Mouse (Mus musculus) intestine, embryonic 15.5 days (tissue): ENCODE measurements around the gene Triobp. TPM values are rescaled to one million over a fixed set of nuclear protein-coding genes. Genes with fewer than 3 reads are reported as not detected.
A peak's percentile ranks its signal among the peaks of the same experiment; 100 is the strongest.
"Not testable (repeated sequence)": the region's sequence is repeated elsewhere in the genome, so short reads cannot be mapped to it uniquely, and the experiment has no call there.

Experiments used
- ATAC-seq: fragments of 200-750 bp; cut with Nextera tagmentation; 2 replicates; pipeline ENCODE4 v1.8.0; 2017; ENCODE audit warnings: moderate TSS enrichment, moderate library complexity
- H3K27ac ChIP-seq: fragments of 300-500 bp; sonication (generic); 2 replicates; pipeline ENCODE4 v1.5.1; 2015; ENCODE audit warnings: mild to moderate bottlenecking, inconsistent platforms
- H3K27me3 ChIP-seq: fragments of 300-500 bp; sonication (generic); replicated peaks from 2 replicates; pipeline ENCODE4 v1.6.1; 2015; ENCODE audit warnings: inconsistent platforms
- H3K36me3 ChIP-seq: fragments of 300-500 bp; sonication (generic); 2 replicates; pipeline ENCODE4 v1.6.1; 2015; ENCODE audit warnings: inconsistent platforms
- H3K4me1 ChIP-seq: fragments of 300-500 bp; sonication (generic); replicated peaks from 2 replicates; pipeline ENCODE4 v1.6.1; 2015; ENCODE audit warnings: inconsistent platforms
- H3K4me2 ChIP-seq: fragments of 300-500 bp; sonication (generic); replicated peaks from 2 replicates; pipeline ENCODE4 v1.6.1; 2015; ENCODE audit warnings: mild to moderate bottlenecking, inconsistent platforms
- H3K4me3 ChIP-seq: fragments of 300-500 bp; sonication (generic); replicated peaks from 2 replicates; pipeline ENCODE4 v1.5.1; 2015; ENCODE audit warnings: inconsistent platforms
- H3K9ac ChIP-seq: fragments of 300-500 bp; sonication (generic); 2 replicates; pipeline ENCODE4 v1.6.1; 2015; ENCODE audit warnings: inconsistent platforms
- H3K9me3 ChIP-seq: fragments of 300-500 bp; sonication (generic); 2 replicates; pipeline ENCODE4 v1.6.1; 2016; ENCODE audit warnings: inconsistent platforms
- WGBS: fragments of 180-500 bp; shearing (Covaris S2); methylation state at CpG from one replicate; pipeline ENCODE4 v1.1.7; 2015; 5-methylcytosine and 5-hydroxymethylcytosine counted together
- polyA plus RNA-seq: library from polyadenylated mRNA; unstranded; fragments of >200 nt; fragmentation: Nextera tagmentation; extraction: Ambion mirVana; gene quantifications from 2 replicates; pipeline ENCODE4 v1.2.1, GENCODE M21; 2015

The Triobp gene
- polyA plus RNA-seq, 1 experiment from 2014 or later, result 51.5 TPM

DNA sequence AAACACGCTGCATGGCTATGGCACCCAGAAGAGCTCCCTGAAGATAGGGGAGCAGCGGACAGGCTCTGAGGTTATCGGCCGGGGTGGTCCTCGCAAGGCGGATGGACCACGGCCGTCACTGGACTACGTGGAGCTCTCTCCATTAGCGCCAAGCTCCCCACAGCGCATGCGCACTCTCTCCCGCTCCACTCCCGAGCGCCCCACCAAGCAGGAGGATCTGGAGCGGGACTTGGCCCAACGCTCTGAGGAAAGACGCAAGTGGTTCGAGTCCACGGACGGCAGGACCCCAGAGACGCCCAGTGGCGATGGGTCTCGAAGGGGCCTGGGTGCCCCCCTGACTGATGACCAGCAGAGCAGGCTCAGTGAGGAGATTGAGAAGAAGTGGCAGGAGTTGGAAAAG is 45.4 kb downstream of the Triobp start:
- 96% methylated on average over 24 of the region's 24 CpGs for WGBS
- no peak overlapping the region for H3K4me3 ChIP-seq
- no peak overlapping the region for H3K9ac ChIP-seq
- ATAC-seq, result no peak
- no peak overlapping the region for H3K27ac ChIP-seq
- no peaks in the 10 kb centered on the region for H3K27me3 ChIP-seq
- H3K4me2 ChIP-seq, result no peak overlapping the region
- H3K9me3 ChIP-seq, result no peaks in the 10 kb centered on the region
- peaks cover 5% of the 10 kb centered on the region; the same call in 1 of the 2 replicates for H3K4me1 ChIP-seq
- peaks cover 54% of the 10 kb centered on the region for H3K36me3 ChIP-seq

DNA sequence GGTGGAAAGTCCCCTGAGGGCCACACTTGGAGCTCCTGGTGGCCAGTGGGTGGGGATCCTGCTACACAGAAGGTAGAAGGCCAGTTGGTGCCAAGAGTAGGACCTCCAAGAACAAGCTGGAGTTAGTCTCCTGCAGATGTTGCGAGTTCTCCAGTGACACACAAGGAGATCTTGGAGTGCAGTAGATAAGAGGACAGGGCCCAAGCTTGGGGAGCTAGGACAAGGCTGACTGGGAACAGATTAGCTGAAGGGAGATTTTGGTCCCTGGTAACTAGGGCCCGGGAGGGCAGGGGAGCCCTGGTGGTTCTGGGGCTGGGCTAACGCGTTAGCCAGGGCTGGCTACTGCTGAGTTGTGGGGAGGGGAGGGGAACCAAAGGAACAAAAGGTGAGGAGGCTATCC is 48.4 kb downstream of the Triobp start:
- ATAC-seq, result no peak
- H3K27me3 ChIP-seq, result no peaks in the 10 kb centered on the region
- no peak overlapping the region for H3K4me2 ChIP-seq
- no peak overlapping the region for H3K27ac ChIP-seq
- 95% methylated on average over 4 of the region's 4 CpGs for WGBS
- H3K9me3 ChIP-seq, result no peaks in the 10 kb centered on the region
- H3K4me1 ChIP-seq, result no peaks in the 10 kb centered on the region
- H3K9ac ChIP-seq, result no peak overlapping the region
- H3K4me3 ChIP-seq, result no peak overlapping the region
- H3K36me3 ChIP-seq, result peaks cover 46% of the 10 kb centered on the region

- peaks cover 46% of the 10 kb centered on the region for H3K36me3 ChIP-seq
- WGBS, result 83% methylated on average over 3 of the region's 3 CpGs
Observed at GRCm38 (mm10) chr15:78996663-78997062, 49.1 kb downstream of the Triobp start.

GRCm38 (mm10) chr15:78998348-78998747 is 50.8 kb downstream of the Triobp start:
- H3K36me3 ChIP-seq, result peaks cover 35% of the 10 kb centered on the region
- WGBS, result 68% methylated on average over 8 of the region's 8 CpGs
- H3K27me3 ChIP-seq, result no peaks in the 10 kb centered on the region
- ATAC-seq, result no peak
- no peak overlapping the region for H3K27ac ChIP-seq
- H3K4me3 ChIP-seq, result no peak overlapping the region
- no peak overlapping the region for H3K4me2 ChIP-seq
- no peaks in the 10 kb centered on the region for H3K9me3 ChIP-seq
- no peak overlapping the region for H3K9ac ChIP-seq
- no peaks in the 10 kb centered on the region for H3K4me1 ChIP-seq

More at GRCm38 (mm10) chr15:78996663-78997062, 49.1 kb downstream of the Triobp start:
- H3K27ac ChIP-seq, result no peak overlapping the region
- no peak overlapping the region for H3K9ac ChIP-seq
- H3K4me1 ChIP-seq, result no peaks in the 10 kb centered on the region
- H3K27me3 ChIP-seq, result no peaks in the 10 kb centered on the region
- H3K4me3 ChIP-seq, result no peak overlapping the region
- H3K4me2 ChIP-seq, result no peak overlapping the region
- ATAC-seq, result 0 out of 2 replicates have a peak, but pooled peaks have one; percentile 9
- no peaks in the 10 kb centered on the region for H3K9me3 ChIP-seq

GRCm38 (mm10) chr15:78999586-78999985 is 52.1 kb downstream of the Triobp start:
- Histone ChIP-seq H3K27me3 (no peaks in the 10 kb centered on the region), H3K4me3 (no peak overlapping the region), H3K4me1 (no peaks in the 10 kb centered on the region), H3K4me2 (no peak overlapping the region), H3K27ac (no peak overlapping the region), H3K36me3 (peaks cover 33% of the 10 kb centered on the region), H3K9ac (no peak overlapping the region), H3K9me3 (no peaks in the 10 kb centered on the region)
- ATAC-seq, result no peak
- WGBS, result 83% methylated on average over 11 of the region's 11 CpGs

GRCm38 (mm10) chr15:79000357-79000791 is 52.9 kb downstream of the Triobp start:
- H3K27me3 ChIP-seq, result no peaks in the 10 kb centered on the region
- peaks cover 38% of the 10 kb centered on the region for H3K36me3 ChIP-seq
- no peak overlapping the region for H3K4me3 ChIP-seq
- no peak for ATAC-seq
- H3K9ac ChIP-seq, result no peak overlapping the region
- 0 out of 2 replicates have a peak, but pooled peaks cover 3% of the 10 kb centered on the region for H3K4me1 ChIP-seq
- no peaks in the 10 kb centered on the region for H3K9me3 ChIP-seq
- H3K27ac ChIP-seq, result no peak overlapping the region
- WGBS, result 88% methylated on average over 6 of the region's 7 CpGs
- no peak overlapping the region for H3K4me2 ChIP-seq

DNA sequence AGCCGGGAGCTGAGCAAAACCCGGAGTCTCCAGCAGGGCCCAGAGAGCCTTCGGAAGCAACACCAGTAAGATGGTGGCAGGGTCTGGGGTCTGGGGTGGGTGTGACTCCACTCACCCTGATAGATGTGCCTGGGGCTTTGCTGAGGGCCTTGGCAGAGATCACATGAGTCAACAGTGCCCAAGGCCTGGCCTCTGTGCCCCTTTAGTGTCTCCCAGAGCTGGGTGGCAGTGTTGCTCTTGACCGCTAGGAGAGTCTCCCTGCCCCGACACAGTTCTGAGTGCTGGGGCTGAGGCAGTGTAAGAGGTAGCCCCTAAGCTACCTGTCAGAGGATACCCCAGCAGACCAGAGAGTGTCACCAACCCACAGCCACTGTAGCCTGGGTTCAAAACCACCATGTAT is 54.0 kb downstream of the Triobp start:
- WGBS, result 91% methylated on average over 5 of the region's 5 CpGs
- H3K4me3 ChIP-seq, result no peak overlapping the region
- H3K4me2 ChIP-seq, result no peak overlapping the region
- H3K9ac ChIP-seq, result no peak overlapping the region
- no peak for ATAC-seq
- H3K27ac ChIP-seq, result no peak overlapping the region
- no peaks in the 10 kb centered on the region for H3K9me3 ChIP-seq
- peaks cover 47% of the 10 kb centered on the region for H3K36me3 ChIP-seq
- H3K4me1 ChIP-seq, result 0 out of 2 replicates have a peak, but pooled peaks cover 3% of the 10 kb centered on the region
- H3K27me3 ChIP-seq, result no peaks in the 10 kb centered on the region

DNA sequence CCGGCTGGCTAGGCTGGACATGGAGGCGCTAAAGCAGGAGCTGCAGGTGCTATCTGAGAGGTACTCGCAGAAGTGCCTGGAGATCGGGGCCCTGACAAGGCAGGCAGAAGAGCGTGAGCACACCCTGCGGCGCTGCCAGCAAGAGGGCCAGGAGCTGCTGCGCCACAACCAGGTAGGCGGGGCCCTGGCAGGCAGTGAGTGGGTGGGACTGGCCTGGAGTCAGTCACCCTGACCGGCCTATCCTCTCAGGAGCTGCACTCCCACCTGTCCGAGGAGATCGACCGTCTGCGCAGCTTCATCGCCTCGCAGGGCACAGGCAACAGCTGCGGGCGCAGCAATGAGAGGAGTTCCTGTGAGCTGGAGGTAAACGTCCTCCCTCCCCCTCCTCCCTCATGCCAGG is 54.5 kb downstream of the Triobp start:
- Histone ChIP-seq H3K9ac (no peak overlapping the region), H3K4me2 (no peak overlapping the region), H3K4me3 (no peak overlapping the region), H3K9me3 (no peaks in the 10 kb centered on the region), H3K4me1 (0 out of 2 replicates have a peak, but pooled peaks cover 3% of the 10 kb centered on the region), H3K27ac (no peak overlapping the region), H3K36me3 (peaks cover 51% of the 10 kb centered on the region), H3K27me3 (no peaks in the 10 kb centered on the region)
- WGBS, result 52% methylated on average over 19 of the region's 19 CpGs
- peak; percentile 57; the same call in 1 of the 2 replicates for ATAC-seq

DNA sequence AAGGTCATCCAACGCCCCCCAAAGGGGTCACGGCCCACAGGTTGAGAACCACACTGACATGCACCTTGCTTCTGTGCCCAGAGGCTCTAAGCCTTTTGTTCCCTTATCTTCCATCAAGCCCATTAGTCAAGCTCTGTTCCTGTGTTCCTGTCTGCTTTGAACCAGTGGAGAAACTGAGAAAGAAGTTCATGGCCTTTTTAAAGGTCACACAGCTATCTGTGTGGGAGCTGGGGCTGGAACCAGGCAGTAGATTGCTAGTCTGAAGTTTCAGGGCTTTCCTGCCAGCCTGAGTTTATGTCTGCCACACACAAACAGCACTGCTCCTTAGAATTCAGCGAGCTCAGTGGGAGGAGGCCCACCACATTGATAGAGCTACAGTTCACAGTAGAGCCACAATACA is 55.6 kb downstream of the Triobp start:
- H3K27me3 ChIP-seq, result no peaks in the 10 kb centered on the region
- H3K4me1 ChIP-seq, result 0 out of 2 replicates have a peak, but pooled peaks cover 3% of the 10 kb centered on the region
- H3K9ac ChIP-seq, result no peak overlapping the region
- H3K4me3 ChIP-seq, result no peak overlapping the region
- ATAC-seq, result no peak
- H3K9me3 ChIP-seq, result no peaks in the 10 kb centered on the region
- H3K36me3 ChIP-seq, result peaks cover 53% of the 10 kb centered on the region
- 90% methylated on average over 3 of the region's 3 CpGs for WGBS
- H3K4me2 ChIP-seq, result no peak overlapping the region
- no peak overlapping the region for H3K27ac ChIP-seq

- Histone ChIP-seq H3K4me3 (no peak overlapping the region), H3K36me3 (peaks cover 47% of the 10 kb centered on the region), H3K9me3 (no peaks in the 10 kb centered on the region), H3K4me2 (no peak overlapping the region), H3K27ac (no peak overlapping the region), H3K27me3 (no peaks in the 10 kb centered on the region), H3K4me1 (0 out of 2 replicates have a peak, but pooled peaks cover 3% of the 10 kb centered on the region), H3K9ac (no peak overlapping the region)
- WGBS, result 78% methylated on average over 9 of the region's 9 CpGs
- ATAC-seq, result peak; percentile 48; the same call in 1 of the 2 replicates
Observed at GRCm38 (mm10) chr15:79005581-79005980, 58.1 kb downstream of the Triobp start.

- Histone ChIP-seq H3K9ac (no peak overlapping the region), H3K27ac (no peak overlapping the region), H3K9me3 (no peaks in the 10 kb centered on the region), H3K27me3 (no peaks in the 10 kb centered on the region), H3K36me3 (peaks cover 37% of the 10 kb centered on the region), H3K4me1 (0 out of 2 replicates have a peak, but pooled peaks cover 3% of the 10 kb centered on the region), H3K4me2 (no peak overlapping the region), H3K4me3 (no peak overlapping the region)
- no peak for ATAC-seq
- WGBS, result 71% methylated on average over 3 of the region's 3 CpGs
Observed at GRCm38 (mm10) chr15:79006638-79007037, 59.1 kb downstream of the Triobp start.

- peaks cover 33% of the 10 kb centered on the region for H3K36me3 ChIP-seq
- WGBS, result 86% methylated on average over 5 of the region's 5 CpGs
- H3K27ac ChIP-seq, result no peak overlapping the region
- no peaks in the 10 kb centered on the region for H3K9me3 ChIP-seq
- no peaks in the 10 kb centered on the region for H3K27me3 ChIP-seq
- H3K4me3 ChIP-seq, result no peak overlapping the region
- H3K9ac ChIP-seq, result no peak overlapping the region
- H3K4me2 ChIP-seq, result no peak overlapping the region
- ATAC-seq, result no peak
- H3K4me1 ChIP-seq, result 0 out of 2 replicates have a peak, but pooled peaks cover 3% of the 10 kb centered on the region
Observed at GRCm38 (mm10) chr15:79007059-79007458, 59.5 kb downstream of the Triobp start.

- ATAC-seq, H3K27ac ChIP-seq, H3K4me1 ChIP-seq, H3K4me3 ChIP-seq, H3K9ac ChIP-seq, H3K27me3 ChIP-seq, H3K4me2 ChIP-seq, H3K9me3 ChIP-seq: not testable (repeated sequence)
- peaks cover 31% of the 10 kb centered on the region for H3K36me3 ChIP-seq
- WGBS, result 90% methylated on average over 6 of the region's 6 CpGs
Observed at GRCm38 (mm10) chr15:79007836-79008235, 60.3 kb downstream of the Triobp start.
